Mouse (Mus musculus) ovary, postnatal 14 days (tissue): ENCODE measurements around the gene Mrpl37.
A peak's percentile ranks its signal among the peaks of the same experiment; 100 is the strongest.

Experiments used
- DNase-seq: peaks from one replicate; pipeline ENCODE4 v3.0.0; 2022; ENCODE audit warnings: low spot score

Mrpl37 gene

GRCm38 (mm10) chr4:107067151-107067840, 628 bp upstream of the Mrpl37 start:
- peak; percentile 29 for DNase-seq

- no peak for DNase-seq
Measured at GRCm38 (mm10) chr4:107064394-107065098, 2.1 kb downstream of the Mrpl37 start.

GRCm38 (mm10) chr4:107063214-107063613, 3.5 kb downstream of the Mrpl37 start:
- no peak for DNase-seq

GRCm38 (mm10) chr4:107061560-107061959, 5.1 kb downstream of the Mrpl37 start:
- no peak for DNase-seq

- DNase-seq, result no peak
Measured at GRCm38 (mm10) chr4:107058781-107059180, 7.9 kb downstream of the Mrpl37 start.

GRCm38 (mm10) chr4:107058346-107058745, 8.3 kb downstream of the Mrpl37 start:
- DNase-seq, result no peak

GRCm38 (mm10) chr4:107056088-107056487, 10.6 kb downstream of the Mrpl37 start:
- DNase-seq, result no peak

- no peak for DNase-seq
Measured at GRCm38 (mm10) chr4:107052962-107053553, 13.6 kb downstream of the Mrpl37 start.

GRCm38 (mm10) chr4:107051889-107052288, 14.8 kb downstream of the Mrpl37 start:
- DNase-seq, result no peak

- DNase-seq, result peak; percentile 23
Measured at GRCm38 (mm10) chr4:107048568-107049162, 18.0 kb downstream of the Mrpl37 start.

- peak; percentile 13 for DNase-seq
Measured at GRCm38 (mm10) chr4:107047806-107048205, 18.9 kb downstream of the Mrpl37 start.

- no peak for DNase-seq
Measured at GRCm38 (mm10) chr4:107045188-107045587, 21.5 kb downstream of the Mrpl37 start.

- no peak for DNase-seq
Measured at GRCm38 (mm10) chr4:107042304-107042703, 24.4 kb downstream of the Mrpl37 start.

- DNase-seq, result no peak
Measured at GRCm38 (mm10) chr4:107039270-107039669, 27.4 kb downstream of the Mrpl37 start.

GRCm38 (mm10) chr4:107038303-107038702, 28.4 kb downstream of the Mrpl37 start:
- DNase-seq, result no peak

GRCm38 (mm10) chr4:107036985-107037384, 29.7 kb downstream of the Mrpl37 start:
- no peak for DNase-seq

- DNase-seq, result no peak
Measured at GRCm38 (mm10) chr4:107035689-107036088, 31.0 kb downstream of the Mrpl37 start.

GRCm38 (mm10) chr4:107026451-107026850, 40.2 kb downstream of the Mrpl37 start:
- DNase-seq, result no peak

GRCm38 (mm10) chr4:107025369-107025768, 41.3 kb downstream of the Mrpl37 start:
- DNase-seq, result no peak

GRCm38 (mm10) chr4:107024899-107025298, 41.8 kb downstream of the Mrpl37 start:
- no peak for DNase-seq

GRCm38 (mm10) chr4:107021464-107021863, 45.2 kb downstream of the Mrpl37 start:
- no peak for DNase-seq

GRCm38 (mm10) chr4:107020287-107021000, 46.2 kb downstream of the Mrpl37 start:
- no peak for DNase-seq
